Mouse (Mus musculus) heart, adult 9 months (tissue): Measurements from ENCODE around the gene B3gnt3.
"Not testable (repeated sequence)": the region's sequence is repeated elsewhere in the genome, so short reads cannot be mapped to it uniquely, and the experiment has no call there.

Experiments used
- DNase-seq, 2 experiments: peaks; one replicate each; pipeline ENCODE4 v3.0.0; 2022; ENCODE audit warnings: low spot score in 2 of 2

B3gnt3 gene

DNA sequence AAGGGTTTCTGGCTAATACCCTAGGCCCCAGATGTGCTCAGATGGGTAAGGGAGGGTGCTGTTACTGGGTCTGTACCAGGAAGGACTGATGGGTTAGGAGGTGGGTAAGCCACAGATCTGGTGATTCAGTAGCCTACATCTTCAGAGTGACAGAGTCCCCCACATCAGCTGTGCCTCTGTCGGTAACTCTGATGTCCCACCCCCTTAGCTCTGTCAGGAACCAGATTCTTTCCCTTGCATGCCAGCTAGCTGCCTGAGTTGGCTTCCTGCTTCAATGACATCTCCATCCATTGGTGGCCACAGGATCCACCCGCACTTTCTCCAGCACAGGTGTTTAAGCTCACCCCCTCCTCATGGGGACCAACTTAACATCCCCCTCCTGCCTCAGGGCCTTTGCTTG, 10.0 kb upstream of the B3gnt3 start:
- no peak for DNase-seq

DNA sequence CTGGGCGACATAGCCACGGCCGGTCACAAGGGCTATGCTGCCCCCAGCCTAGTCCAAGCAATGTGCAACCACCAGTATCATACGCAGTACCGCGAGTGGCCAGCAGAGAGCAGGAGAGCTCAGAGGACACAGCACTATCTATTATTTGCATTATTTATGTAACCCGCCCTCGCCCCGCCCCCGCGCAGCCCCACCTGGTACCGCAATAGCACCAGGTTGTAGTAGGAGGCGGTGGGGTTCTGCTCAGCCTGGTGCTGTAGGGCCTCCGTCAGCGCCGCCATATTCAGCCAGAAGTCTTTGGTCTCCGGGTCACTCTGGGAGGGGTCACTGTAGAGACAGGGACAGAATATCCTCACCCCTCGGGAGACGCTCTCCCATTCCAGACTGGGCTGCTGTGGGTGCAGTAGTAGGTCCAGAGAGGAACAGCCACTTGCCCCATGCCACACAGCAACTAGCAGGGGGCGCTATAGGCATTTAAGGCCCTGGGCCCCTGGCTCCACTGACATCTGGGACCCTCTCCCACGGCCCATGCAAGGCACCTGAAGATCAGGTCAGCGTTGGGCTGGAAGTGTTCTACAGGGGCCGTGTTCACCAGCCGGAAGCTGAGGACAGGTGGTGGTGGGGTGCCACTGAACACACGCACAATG, 8.3 kb upstream of the B3gnt3 start:
- peak in 1 of 2 experiments; percentile 54 for DNase-seq

DNA sequence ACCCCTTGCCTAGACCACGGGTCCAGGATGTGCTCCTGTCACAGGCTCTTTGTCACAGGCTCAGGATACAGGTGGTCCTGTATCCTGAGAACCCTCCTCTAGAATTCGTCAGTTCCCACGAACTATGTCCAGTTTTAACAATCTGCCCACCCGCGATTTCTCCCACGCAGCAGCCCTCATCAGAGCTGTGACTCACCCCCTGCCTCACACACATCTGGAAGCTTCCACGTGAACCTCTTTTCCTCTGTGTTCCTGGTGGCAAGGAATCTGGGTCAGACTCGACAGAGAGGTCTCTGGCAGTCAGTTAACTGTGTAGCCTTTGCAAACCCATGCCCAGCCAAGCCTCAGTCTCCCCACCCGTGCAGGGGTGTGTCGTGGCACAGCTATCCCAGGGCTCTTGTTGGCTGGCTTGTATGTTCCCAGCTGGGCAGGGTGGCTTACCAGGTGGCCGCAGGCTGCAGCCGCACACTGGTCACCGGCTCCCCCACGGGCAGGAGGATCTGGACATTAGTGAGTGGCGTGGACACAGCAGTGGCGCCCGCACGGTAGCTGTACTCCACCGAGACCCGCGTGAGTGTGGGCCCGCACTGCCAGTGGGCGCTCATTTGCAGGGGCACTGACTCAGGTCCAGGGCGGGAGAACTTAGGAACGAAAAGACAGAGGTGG, 7.7 kb upstream of the B3gnt3 start:
- DNase-seq: no peak

DNA sequence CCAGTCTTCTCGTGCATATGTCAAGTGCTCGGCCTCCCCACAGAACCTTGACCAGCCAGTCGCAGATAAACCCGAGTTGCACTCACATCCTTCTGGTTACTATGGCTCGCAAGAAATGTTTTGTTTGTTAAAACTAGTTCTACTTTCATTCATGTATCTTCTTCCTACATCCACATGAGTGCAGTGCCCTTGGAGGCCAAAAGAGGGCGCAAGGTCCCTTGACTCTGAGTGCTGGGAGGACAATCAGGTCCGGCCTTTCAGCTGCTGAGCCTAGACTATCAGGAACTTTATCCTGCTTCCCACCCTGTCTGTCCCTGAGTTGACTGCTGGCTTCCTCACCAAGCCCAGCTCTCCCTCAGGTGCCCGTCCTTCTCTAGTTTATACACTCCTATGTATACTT, 6.3 kb upstream of the B3gnt3 start:
- DNase-seq: no peak

DNA sequence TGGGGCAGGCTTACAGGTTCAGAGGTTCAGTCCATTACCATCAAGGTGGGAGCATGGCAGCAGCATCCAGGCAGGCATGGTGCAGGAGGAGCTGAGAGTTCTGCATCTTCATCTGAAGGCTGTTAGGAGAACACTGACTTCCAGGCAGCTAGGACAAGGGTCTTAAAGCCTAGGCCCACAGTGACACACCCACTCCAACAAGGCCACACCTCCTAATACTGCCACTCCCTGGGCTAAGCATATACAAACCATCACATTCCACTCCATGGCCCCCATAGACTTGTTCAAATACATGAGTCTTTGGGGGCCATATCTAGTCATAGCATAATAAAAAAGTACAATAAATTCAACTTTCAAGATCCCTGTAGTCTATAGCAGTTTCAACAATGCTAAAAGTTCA, 1.8 kb upstream of the B3gnt3 start:
- not testable (repeated sequence) for DNase-seq

DNA sequence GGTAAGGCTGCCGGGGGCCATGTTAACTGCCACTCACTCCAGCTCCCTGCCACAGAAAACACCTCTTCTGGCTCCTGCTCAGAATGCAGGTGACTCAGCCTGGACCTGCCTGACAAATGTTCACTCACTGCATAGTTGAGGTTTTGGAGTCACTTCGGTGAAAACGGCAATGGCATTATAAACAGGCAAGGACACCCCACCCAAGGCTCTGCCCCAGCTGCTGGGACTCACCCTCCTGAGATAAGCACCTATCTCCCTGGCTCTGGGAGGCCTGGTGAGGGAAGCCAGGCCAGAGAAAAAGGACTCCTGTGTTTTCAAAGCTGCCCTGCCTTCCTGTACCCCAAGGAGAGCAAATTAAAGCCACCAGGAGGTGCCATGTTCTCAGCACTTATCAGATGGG, 1.3 kb upstream of the B3gnt3 start:
- DNase-seq: no peak

DNA sequence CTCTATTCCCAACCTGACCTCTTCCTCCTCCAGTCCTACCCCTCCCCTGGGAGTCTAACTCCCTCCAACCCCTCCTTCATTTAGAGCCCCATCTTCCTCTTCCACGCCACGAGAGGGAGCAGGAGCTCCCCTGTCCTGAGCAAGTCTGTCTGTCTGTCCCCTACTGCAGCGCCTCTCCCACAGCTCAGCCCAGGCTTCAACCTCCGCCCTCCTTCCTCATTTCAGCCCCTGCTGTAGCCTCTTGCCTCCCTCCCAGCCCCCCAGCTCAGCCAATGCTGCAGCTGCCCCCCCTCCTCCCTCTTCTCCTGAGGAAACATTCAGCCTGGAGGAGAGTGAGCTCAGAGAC, 471 bp upstream of the B3gnt3 start:
- no peak for DNase-seq

DNA sequence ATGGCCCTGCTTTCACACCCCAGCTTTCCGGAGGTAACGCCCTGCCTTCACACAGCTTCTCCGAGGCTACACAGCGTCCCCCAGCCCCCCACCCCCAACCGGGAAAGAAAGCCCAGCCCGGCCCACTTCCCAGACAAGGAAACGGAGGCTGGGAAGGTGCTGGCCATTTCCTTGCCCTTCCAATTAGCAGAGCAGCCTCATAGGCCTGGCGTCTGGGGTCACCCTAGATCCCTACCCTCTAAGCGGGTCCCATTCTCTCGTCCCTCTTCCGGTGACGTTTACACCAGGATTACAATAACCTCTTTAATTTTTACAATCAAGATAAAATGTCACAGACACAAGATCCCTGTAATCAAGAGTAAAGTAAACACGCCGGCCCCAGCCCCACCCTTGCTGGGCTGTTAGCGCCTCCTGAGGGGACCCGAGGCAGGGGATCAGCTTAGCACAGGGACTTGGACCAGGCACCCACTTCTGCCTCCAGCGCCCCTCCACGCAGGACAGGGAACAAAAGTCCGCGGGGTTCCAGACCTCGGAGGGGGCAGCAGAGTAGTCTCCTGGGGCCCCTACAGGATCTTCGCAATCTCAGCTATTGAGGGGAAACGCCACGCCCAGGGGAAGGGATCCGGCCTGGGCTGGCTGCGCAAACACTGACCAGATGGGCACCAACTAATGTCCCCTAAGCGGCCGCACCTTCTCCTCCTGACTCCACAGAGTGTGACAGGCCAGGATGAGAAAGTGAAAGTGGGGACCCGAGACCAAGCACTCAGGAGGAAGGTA, 908 bp downstream of the B3gnt3 start:
- DNase-seq: peak; percentile 59 to 73

DNA sequence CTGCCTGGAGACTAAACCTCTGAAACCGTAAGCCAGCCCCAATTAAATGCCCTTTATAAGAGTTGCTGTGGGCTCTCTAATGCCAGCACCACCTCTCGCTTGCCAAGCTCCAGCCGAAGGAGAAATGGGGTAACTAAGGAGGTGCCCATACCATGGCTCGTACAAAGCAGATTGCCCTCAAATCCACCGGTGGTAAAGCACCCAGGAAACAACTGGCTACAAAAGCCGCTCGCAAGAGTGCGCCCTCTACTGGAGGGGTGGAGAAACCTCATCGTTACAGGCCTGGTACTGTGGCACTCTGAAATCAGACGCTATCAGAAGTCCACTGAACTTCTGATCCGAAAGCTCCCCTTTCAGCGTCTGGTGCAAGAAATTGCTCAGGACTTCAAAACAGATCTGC, 6.1 kb downstream of the B3gnt3 start:
- DNase-seq: not testable (repeated sequence)

DNA sequence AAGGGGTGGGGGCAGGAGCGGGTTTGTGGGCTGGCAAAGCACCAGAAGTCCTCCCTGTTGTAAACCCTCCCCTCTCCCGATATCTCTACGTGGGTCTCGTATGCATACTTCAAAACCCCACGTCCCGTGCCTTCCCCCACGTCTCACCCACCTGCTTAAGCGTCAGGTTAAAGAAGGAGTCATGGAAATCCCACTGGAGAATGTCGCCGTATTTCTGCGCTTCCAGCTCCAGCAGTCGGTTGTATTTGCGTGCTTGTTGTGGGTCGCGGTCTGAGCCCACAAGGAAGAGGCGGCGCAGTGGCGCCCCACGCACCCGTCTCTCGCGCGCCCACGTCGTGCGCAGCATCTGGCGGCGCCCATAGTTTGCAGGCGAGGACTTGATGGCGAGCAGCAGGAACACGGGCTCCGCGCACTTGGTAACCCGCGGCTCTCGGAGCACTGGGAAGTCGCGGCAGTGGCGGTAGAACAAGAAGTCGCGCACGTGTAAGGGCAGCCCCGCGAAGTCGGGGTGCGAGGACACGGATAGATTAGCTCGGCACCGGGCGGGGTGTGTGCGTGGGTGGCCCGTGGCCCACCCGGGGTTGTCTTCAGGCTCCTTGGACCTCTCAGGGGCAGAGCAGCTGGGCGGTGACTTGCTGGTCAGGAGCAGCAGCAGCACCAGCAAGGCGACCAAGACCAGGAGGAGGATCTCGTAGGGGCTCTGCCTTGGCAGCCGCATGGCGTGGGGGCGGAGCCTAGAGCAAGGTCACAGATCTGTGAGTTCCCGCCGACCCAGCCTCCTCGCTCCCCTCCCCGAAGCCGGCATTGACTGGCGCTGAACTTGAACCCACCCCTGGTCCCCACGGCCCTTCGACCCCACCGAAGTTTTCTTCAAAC, 8.2 kb downstream of the B3gnt3 start:
- no peak for DNase-seq

DNA sequence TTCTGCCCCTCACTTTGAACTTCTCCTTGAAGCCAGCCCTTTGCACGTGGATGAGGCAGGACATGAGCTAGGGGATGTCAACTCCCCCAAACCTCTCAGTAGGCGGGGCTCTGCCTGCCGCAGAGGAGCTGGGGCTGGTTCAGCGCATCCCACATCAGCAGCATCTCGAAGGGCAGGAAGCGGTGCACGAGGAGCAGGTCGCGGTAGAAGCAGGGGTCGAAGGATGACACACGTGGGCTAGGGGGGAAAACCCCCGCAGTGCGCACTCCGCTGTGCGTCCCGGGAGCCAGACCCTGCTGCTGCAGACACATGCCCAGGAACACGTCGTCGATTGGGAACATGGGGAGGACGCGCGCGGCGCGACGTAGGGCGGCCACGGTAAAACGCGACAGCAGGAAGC, 9.1 kb downstream of the B3gnt3 start:
- no peak for DNase-seq

DNA sequence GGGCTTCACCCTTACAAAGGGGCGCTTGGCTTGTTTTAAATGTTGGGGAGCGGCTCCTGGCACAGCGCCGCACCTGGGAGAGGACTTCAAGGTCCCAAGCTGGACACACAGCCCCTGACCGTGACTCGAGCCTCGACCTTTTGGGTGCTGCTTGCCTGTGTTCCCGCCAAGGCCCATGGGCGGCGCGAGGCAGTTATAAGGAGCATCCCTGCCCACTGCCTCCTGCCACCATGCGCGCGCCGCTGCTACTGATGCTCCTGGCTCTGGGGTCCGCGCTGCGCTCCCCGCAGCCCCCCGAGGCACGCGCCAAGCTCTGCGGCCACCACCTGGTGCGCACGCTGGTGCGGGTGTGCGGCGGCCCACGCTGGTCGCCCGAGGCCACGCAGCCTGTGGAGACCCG, 12.6 kb downstream of the B3gnt3 start, which contains the start of gene Insl3:
TSS of gene Insl3 (plus strand) at position 187 of the 400 bp plus-strand sequence.
- no peak for DNase-seq

DNA sequence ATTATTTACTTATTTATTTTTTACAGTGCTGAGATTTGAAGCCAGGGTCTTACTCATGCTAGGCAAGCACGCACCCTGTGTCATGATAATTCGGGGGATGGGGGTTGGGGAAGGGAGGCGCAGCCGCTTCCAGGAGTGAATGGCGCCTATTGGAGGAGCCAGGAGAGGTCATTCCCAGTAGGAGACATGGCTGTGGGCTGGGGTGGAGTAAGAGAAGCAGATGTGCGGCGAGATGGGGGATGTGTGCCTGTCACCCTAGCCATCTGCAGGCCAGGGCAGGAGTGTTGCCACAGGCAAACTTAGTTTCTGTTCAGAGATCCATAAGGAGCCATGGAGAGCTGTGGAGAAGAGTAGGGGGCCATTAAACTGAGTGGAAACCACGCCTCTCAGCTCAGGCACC, 14.0 kb downstream of the B3gnt3 start:
- no peak for DNase-seq

DNA sequence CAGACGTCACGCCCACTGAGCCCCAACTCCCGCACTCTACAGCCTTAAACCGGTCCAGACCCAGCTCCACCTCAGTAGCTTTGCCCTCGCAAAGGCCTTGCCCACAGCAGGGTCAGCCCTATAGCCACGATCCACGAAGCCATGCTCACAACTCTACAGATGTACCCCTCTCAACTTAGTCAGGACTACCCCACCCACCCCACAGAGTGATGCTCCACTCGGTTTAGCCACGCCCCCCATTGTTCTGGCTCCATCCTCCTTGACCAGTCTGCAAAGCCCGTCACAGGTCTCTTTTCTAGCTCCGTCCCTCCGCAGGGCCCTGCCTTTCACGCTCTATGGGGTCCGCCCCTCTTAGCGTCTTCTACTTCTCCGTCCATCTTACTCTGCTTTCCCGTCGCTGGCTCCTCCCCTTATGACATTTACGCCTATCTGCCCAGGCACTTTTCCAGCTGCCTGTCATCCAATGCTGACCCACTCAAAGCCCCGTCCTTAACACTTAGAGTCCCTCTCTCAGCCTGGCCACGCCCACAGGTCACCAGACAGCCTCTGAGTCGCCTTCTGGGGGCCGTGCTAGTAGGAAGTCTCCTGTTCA, 15.3 kb downstream of the B3gnt3 start:
- no peak for DNase-seq

DNA sequence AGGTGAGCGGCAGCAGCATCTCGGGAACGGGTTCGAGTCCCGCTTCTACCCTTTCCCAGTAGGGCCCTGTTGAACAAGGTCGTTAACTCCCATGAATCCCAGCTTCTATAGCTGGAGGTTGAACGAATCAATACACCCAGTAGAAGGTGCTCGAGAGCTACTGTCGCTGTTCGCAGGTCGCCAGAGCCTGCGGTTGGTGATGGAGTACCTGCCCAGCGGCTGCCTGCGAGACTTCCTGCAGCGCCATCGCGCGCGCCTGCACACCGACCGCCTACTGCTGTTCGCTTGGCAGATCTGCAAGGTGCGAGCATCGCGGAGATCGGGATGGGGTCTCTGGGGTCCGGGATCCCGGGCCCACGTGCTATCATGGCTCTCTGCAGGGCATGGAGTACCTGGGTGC, 16.0 kb downstream of the B3gnt3 start:
- DNase-seq: no peak

DNA sequence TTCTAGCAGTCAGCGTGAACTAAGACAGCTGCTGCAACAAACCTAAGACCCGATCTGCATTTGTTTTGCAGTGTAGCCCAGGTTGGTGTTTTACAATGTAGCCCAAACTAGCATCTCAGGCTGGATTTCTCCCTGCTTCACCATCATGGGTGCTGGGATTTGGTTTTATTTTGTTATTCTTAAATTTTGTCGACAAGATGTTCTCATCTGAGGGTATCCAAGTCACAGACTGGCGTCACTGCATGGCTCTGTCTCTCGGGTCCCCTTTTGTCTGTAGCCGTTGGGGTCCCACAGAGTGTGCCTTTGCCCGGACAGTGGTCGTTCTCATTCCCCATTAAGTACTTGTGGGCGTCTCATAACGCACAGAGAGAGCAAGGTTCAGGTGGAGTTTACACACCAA, 16.9 kb downstream of the B3gnt3 start:
- DNase-seq: no peak

DNA sequence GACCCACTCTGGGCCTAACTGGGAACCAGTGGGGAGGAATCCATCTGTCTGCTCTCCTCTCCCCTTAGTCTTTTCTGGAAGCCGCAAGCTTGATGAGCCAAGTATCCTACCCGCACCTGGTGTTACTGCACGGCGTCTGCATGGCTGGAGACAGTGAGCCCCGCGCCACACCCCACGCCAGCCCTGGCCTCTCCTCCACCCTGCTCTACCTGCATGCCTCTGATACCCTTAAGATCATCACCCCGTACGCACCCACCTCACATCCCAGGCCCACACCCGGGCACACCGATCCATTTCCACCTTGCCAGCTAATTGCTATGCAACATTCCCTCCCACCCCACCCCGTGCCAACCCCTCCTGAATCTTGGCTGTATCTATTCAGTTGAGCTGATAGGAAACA, 18.8 kb downstream of the B3gnt3 start:
- DNase-seq: no peak

DNA sequence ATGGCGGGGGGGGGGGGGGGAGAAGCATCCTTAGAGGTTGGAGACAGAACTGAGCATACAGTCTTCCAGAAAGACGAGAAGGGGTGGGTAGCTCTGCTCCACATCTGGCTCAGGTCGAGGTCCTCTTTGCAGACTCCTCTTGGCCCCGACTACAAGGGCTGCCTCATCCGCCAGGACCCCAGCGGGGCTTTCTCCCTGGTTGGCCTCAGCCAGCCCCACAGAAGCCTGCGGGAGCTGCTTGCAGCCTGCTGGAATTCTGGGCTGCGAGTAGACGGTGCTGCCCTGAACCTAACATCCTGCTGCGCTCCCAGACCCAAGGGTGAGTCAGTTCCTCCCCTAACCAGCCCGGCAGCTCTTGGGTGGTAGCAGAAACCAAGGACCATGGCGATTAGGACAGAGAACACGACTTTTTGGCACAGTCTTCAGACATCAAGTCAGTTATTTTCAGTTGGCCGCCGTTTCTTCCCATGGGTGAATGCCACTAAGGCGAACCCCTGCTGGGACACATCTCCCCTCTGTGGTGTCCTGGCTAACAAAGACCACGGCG, 20.1 kb downstream of the B3gnt3 start:
- DNase-seq: no peak

DNA sequence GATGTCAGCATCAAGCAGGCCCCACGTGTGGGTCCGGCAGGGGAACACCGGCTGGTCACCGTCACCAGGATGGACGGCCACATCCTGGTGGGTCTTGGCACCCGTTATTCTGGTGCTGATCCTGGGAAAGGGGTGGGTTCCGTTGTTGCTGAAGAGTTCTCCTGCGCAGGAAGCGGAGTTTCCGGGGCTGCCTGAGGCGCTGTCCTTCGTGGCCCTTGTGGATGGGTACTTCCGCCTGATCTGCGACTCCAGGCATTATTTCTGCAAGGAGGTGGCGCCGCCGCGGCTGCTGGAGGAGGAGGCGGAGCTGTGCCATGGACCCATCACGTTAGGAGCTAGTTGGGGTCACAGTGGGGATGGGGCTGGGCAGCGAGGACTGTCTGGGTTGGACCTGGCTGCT, 21.1 kb downstream of the B3gnt3 start:
- DNase-seq: no peak

DNA sequence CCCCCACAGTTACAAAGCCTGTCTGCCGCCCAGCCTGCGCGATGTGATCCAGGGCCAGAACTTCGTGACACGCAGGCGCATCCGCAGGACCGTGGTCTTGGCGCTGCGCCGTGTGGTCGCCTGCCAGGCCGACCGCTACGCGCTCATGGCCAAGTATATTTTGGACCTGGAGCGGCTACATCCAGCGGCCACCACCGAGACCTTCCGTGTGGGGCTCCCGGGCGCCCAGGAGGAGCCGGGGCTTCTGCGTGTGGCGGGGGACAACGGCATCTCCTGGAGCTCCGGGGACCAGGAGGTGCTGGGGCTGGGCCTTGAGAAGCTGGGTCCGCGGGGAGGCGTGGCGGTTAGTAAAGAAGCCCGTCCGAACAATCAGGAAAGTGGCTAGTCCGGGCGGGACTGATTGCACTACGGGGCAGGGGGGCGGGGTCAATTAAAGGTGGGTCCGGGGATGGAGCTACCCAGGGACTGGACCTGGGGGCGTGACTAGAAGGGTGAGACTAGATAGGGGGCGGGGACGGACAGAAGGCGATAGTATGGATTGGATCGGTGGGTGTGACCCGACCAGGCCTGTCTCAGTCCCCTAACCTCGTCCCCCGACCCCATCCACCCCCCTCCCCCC, 21.9 kb downstream of the B3gnt3 start:
- DNase-seq: peak in 1 of 2 experiments; percentile 41

DNA sequence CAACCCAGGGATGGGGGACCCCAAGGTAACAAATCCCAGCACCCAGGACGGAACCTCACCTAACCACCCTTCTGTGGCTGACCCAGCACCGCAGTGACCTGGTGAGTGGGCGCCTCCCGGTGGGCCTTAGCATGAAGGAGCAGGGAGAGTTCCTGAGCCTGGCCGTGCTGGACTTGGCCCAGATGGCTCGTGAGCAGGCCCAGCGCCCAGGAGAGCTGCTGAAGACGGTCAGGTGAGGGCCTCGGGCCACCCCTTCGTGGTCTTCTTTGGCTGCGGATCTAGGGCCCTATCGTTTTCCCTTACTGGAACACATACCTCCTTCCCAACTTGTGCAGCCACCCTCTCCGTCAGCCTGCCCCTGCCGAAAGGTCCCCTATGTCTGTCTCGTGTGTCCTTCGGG, 22.5 kb downstream of the B3gnt3 start:
- no peak for DNase-seq
